Mouse (Mus musculus): ENCODE data around the gene Rhoc. TPM values are rescaled to one million over a fixed set of nuclear protein-coding genes. Genes with fewer than 3 reads are reported as not detected.

The Rhoc gene
- total RNA-seq (2023): not detected

GRCm38 (mm10) chr3:104788075-104788474, at the start of gene Rhoc:
Gene Rhoc (plus strand): TSS chr3:104788375.

GRCm38 (mm10) chr3:104780561-104781420, 7.4 kb upstream of the Rhoc start, which contains the start of gene Ppm1j:
Gene Ppm1j (plus strand): TSS chr3:104781056.

GRCm38 (mm10) chr3:104781471-104781903, 6.7 kb upstream of the Rhoc start, which contains the start of gene Fam19a3:
Gene Fam19a3 (minus strand): TSS chr3:104781840.

GRCm38 (mm10) chr3:104817991-104818748, 30.0 kb downstream of the Rhoc start, which contains the start of gene Mov10:
Gene Mov10 (minus strand): TSS chr3:104818563.

Other genes starting within 250 kb of the Rhoc start
- 10 to 100 TPM in 1 of 2 experiments, 1 to 10 TPM in 1; 8.4 to 14.0 TPM for gene Slc16a1, start 149.7 kb upstream of the Rhoc start, total RNA-seq (2023)
- gene Ppm1j, start 7.3 kb upstream of the Rhoc start, total RNA-seq (2023): not detected
- gene Fam19a3, start 6.5 kb upstream of the Rhoc start, total RNA-seq (2023): not detected
- gene Mov10, start 30.2 kb downstream of the Rhoc start, total RNA-seq (2023): 10 to 100 TPM; 28.1 to 32.9 TPM
- gene St7l, start 75.6 kb downstream of the Rhoc start, total RNA-seq (2023): 10 to 100 TPM; 20.2 to 20.5 TPM
- gene Capza1, start 76.1 kb downstream of the Rhoc start, total RNA-seq (2023): 100 to 1,000 TPM; 172 to 182 TPM
- gene Wnt2b, start 173.5 kb downstream of the Rhoc start, total RNA-seq (2023): not detected

All from B cell, adult 67 days (primary cell).